Mouse (Mus musculus): Measurements from ENCODE around the gene Psmd8.

- TF ChIP-seq CTCF (IDR thresholded peaks at IDR 0.05; ENCODE audit: borderline replicate concordance, extremely low read depth, insufficient read depth, insufficient read length) (no peak), POLR2A (IDR thresholded peaks at IDR 0.05; ENCODE audit: borderline replicate concordance, extremely low read depth, insufficient read depth, insufficient read length, poor library complexity, severe bottlenecking) (no peak)
Observed at GRCm38 (mm10) chr7:29168791-29169230, 11.7 kb downstream of the Psmd8 start.

Data from brain, embryonic 14.5 days (tissue).